Mouse (Mus musculus) gastrocnemius, adult 18-20 months (tissue): ENCODE results near the gene Ankrd54. TPM values are rescaled to one million over a fixed set of nuclear protein-coding genes. Genes with fewer than 3 reads are reported as not detected.

Experiments
- DNase-seq: peaks from one replicate; pipeline ENCODE4 v3.0.0; 2021; ENCODE audit warnings: low spot score
- total RNA-seq, 2 experiments: library from RNA; stranded (reverse); gene quantifications; 2 replicates each; pipeline ENCODE4 v1.2.3; 2021

Gene Ankrd54
- total RNA-seq, 2 experiments from 2014 or later: 4.1 to 4.5 TPM

DNA sequence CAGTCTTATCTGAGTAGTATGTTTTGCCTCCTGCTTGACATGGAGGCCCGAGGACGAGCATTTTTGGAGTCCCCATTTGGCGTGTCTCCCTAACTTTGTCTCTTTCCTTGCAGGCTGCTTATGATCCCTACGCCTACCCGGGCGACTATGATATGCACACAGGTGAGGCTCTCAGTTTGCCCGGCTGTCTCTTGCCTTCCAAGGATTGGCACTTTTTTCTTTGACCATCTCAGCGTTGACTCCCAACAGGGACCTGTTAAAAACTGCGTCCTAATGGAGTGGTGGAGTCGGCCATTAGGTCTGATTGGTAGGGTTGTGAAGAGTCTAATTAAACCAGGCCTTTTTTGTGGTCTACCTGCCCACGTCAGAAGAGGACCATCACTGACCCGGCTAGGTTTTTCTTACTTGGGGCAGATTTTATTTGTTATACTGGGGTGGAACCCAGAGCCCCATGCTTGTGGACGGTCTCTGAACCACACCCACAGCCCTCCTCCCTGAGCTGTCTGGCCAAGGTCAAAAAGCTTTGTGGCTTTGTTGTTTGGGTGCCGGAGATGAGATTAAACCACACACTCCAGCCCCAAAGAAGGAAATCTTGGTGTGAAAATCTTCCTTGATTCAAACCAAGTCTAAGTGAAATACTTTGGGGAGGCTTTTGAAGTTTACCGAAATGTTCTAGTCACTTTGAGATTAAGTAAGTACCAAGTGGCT lies 13.1 kb upstream of the Ankrd54 start:
- no peak for DNase-seq

DNA sequence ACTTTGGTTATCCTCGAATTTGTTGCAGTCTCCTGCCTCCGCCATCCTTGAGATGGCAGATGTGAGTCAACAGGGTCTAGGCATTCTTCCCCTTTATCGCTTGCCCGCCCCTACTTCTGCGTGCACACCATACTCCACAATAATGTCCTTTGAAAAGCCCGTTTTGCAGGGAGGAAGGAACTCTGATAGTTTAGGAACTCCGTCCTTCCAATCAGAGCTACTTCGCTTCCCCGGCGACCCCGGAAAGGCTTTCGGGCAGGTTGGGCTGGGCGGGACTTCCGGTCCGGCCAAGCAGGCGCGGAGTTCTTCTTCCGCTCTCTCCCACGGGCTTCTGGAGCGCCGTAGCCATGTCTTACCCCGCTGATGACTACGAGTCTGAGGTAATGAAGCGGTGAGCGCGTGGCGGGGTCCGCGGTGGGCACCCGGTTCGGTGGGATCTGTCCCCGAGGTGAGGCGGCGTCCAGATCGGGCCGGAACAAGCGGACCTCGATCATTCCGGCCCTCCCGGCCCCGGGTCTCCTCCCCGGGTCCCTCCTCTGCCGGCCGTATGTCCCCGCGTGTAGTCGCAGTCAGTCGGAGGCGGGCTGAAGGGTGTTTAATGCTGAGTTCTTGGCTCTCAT lies 12.3 kb upstream of the Ankrd54 start, which contains the start of gene Eif3l:
Gene Eif3l, plus strand, starts transcription at position 267 of the 620 bp plus-strand sequence.
- DNase-seq: peak; percentile 90

DNA sequence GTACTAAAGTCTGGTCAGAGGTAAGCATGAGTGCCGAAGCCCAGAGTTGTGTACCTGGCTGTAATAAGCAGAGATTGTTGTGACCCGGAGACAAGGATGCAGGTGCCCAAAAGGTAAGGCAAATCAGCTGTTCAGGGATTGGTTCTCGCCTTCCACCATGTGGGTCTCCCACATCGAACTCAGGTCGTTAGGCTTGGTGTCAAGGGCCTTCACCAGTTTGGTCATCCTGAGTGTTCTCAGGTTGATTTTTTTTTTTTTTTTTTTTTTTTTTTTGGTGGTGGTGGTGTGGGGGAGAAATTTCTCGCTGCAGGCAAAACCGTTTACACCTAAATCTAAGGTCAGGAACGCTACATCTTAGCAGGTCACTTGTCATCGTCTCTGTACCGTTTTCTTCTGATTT lies 11.8 kb upstream of the Ankrd54 start:
- no peak for DNase-seq

DNA sequence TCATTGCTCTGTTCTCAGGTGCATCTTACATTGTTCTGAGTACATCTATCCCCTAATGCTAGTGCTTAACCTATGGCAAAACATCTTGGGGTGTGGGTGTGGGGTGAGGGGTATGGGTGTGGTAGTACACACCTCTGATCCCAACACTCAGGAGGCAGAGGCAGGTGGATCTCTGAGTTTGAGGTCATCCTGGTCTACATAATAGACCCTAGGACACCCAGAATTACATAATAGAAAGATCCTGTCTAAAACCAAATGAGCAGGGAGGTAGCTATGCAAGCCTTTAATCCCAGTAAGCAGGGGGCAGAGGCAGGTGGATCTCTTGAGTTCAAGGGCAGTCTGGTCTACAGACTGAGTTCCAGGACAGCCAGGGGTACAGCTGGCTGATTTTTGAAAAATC lies 11.1 kb upstream of the Ankrd54 start:
- DNase-seq: no peak

DNA sequence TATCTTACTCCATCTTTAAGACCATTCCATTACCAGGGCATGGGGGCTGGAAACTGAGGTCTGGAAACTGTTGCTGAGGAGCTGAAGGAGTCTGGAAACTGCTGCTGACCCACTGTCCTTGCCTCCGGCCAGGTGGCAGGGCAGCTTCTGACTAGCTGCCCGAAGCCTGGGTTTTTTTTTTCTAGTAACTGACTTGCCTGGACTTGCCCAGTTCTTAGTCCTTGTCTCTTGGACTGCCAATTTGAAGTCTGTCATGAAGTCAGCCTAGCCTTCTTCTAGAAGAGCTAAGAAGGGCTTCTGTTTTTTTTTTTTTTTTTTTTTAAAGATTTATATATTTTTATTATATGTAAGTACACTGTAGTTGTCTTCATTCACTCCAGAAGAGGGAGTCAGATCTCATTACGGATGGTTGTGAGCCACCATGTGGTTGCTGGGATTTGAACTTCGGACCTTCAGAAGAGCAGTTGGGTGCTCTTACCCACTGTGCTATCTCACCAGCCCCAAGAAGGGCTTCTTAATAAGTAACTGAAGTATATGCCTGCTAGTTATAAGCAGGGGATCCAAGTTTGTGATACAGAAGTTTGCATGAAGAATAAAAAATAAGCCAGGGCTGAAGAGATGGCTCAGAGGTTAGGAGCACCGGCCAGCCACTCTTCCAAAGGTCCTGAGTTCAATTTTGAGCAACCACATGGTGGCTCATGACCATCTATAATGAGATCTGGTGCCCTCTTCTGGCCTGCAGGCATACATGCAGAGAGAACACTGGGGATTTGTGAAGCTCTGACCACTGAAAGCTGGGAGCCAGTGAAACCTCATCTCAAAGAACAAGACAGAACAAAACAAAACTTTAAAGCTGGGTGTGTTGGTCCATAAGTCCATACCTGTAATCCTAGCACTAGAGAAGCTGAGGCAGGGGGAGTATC lies 8.7 kb upstream of the Ankrd54 start:
- peak; percentile 44 for DNase-seq

DNA sequence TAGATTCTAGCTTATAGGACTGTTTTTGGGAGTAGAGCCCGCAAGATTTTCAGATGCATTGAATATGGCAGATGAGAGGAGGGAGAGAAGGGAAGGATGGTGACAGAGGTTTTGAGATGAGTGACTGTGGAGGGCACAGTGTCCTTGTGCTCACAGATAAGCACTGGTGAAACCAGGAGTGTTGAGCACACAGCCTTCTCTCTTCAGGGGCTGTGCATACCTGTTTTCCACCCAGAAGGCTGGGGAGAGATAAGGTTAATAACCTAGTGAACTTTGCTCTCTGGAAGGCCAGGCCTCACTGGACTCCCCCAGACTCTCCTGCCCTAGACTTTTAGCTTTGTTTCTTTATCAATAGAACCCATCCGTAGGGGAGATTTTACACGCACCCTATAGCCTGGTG lies 5.7 kb upstream of the Ankrd54 start:
- DNase-seq: no peak

DNA sequence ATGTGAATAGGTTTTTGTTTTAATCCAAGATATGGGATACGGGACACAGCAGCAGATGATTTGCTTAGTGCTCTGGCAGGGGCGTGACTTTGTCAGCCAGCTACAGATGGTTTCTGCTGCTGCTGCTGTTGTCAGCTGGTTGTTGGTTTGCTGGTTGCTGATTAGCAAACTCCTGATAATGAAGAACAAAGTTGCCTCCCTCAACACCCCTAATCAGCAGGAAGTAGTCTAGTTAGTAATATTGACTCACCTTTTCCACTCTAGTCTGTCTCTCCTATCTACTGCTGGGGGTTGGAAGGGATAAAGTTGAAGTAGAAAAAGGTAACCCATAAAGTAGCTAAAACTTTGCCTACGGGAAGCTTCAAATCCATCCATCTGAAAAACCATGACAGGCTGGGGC lies 4.9 kb upstream of the Ankrd54 start:
- DNase-seq: no peak

DNA sequence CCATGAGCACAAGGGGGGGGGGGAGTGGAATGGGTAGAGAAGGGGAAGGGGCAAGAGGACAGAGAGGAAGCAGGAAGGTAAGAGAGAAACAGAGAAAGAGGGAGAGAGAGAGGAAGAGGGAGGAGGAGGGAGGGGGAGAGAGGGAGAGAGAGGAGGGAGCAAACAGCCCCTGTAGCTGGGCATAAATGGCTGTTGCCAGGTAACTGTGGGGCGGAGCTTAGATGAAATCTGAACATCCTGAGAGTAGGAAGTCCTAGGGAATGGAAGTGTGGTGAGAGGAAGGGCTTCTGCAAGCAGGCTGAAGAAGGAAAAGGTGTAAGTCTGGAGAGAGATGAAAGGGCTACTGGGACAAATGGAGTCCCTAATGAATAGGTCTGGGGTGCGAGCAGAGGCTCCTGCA lies 3.6 kb upstream of the Ankrd54 start:
- DNase-seq: no peak

DNA sequence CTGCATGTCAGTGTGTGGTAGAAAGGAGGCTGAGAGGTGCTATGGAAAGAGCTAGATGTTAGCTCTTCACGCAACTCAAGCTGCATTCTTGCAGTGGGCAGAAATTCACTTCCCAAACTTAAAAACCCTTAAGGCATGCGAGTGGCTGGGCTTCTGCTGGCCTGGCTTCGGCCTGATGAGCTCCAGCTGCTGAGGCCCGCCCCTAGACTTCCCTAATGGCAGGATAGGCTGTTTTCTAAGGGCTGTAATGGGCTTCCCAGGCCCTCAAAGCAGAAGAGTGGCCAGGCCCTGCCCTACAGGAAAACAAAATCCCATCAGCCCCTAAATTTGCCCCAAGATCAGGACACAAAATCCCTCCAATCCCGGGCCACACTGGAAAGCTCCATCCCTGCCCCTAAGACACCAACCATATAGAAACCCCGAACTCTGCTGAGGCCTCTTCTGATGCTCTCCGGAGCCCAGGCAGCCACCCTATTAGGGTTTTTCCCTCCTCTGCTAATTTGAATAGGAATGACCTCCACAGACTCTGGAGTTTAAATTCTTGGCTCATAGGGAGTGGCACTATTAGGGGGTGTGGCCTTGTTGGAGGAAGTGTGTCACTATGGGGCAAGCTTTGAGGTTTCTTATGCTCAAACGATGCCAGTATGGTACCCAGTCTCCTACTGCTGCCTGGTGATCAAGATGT lies 2.5 kb upstream of the Ankrd54 start:
- DNase-seq: no peak

DNA sequence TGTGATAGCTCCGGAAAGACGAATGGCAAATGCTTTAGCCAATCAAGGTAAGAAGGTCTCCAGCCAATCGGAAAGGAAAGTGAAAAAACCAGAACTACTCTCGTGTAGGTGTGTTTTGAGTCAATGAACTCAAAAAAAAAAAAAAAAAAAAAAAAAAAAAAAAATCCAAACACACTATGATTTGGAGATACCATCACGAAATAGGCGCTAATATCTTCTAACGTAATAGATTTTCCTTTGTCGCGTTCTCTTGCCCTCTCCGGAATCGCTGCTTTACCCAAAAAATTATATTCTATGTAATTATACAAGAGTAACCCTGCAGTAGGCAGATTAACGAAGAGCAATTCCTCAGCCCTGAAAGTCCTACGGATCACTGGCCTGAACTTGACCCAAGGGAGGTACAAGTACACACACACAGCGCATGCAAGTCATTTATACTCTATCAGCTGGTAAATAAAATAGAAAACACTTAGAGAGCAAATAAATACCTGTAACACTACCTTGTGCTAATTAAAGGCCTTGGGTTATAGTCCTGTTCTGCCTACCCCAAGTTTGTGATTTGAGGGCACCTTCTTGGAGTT lies 557 bp upstream of the Ankrd54 start:
- no peak for DNase-seq

DNA sequence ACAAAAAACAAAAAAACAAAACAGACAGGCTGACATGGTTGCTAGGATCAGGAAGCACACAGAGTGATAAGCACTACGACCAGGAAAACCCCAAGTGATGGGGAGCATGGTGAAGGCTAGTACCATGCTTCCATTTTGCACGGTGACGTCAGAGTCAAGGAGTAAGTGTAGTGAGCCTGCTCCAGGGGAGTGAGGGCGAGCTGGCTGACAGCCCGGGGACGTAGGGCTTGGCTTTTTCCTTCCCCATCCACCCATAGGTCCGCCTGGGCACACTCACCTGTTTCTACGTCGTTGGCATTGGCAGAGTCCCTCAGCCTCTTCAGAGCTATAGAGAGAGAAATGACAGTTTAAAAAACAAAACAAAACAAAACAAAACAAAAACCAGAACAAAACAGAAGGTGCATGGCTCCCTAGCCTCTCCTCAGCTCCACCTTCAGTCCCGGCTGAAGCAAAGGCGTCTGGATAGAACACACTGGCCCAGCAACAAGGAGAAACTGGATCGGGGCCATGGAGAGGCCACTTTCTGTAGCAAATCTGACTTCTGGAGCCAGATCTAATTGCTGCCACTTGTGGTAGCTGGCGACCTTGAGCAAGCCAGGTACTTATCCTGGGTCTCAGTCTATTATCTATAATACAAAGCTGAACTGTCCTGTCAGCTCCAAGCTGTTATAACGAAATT lies 1.7 kb downstream of the Ankrd54 start:
- DNase-seq: no peak

DNA sequence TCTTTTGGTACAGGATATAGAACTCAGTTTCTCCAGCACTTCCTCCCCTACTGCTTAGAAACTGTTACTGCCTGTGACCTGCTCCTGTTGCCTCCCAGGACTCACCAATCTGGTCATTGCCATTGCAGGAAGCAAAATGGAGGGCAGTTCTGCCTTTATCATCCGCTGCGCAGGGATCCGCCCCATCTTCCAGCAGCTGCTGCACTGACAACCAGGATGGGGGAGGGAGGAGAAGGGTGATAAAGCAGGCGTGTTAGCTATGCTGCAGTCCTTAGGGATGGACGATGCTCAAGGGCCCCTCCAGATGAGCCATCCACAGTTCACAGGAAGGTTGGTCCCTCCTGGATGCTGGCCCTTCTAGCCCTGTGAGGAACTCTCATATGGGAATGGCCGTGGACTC lies 4.8 kb downstream of the Ankrd54 start:
- DNase-seq: no peak

DNA sequence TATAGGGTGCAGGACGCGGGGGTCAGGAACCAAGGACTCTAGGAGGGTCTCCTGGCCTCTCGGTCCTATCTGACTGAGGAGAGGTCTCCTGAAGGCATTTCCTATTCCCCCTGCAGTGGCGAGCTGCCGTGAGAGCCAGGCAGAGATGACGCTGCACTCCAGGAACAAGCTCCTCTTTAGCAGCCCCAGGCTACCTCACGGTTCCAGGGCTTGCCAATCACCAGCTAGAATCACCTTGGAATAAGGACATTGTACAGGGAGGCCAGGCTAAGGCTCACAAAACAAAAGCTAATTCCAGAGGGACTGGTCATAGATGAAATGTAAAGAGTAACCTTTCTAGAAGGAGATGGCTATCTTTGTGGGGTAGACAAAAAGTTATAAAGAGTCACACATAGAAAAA lies 6.1 kb downstream of the Ankrd54 start:
- DNase-seq: no peak

DNA sequence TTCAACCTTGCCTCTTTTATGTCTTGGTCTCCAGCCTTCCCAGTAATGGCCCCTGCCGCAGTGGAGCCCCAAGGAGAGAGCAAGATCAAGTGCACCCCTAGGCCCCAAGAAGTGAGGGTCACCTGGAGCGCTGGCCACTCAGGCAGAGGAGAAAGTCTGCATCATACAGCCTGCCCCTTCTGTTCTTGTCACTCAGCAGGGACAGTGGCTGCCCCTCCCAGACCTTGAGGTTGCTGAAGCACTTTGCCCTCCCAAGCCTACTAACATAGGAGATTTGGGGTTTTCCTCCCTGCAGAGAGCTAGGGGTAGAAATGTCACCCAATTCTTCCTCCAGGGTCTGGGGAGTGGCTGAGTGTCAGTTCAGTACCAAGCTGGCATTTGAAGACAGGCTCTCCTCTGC lies 10.3 kb downstream of the Ankrd54 start:
- no peak for DNase-seq

DNA sequence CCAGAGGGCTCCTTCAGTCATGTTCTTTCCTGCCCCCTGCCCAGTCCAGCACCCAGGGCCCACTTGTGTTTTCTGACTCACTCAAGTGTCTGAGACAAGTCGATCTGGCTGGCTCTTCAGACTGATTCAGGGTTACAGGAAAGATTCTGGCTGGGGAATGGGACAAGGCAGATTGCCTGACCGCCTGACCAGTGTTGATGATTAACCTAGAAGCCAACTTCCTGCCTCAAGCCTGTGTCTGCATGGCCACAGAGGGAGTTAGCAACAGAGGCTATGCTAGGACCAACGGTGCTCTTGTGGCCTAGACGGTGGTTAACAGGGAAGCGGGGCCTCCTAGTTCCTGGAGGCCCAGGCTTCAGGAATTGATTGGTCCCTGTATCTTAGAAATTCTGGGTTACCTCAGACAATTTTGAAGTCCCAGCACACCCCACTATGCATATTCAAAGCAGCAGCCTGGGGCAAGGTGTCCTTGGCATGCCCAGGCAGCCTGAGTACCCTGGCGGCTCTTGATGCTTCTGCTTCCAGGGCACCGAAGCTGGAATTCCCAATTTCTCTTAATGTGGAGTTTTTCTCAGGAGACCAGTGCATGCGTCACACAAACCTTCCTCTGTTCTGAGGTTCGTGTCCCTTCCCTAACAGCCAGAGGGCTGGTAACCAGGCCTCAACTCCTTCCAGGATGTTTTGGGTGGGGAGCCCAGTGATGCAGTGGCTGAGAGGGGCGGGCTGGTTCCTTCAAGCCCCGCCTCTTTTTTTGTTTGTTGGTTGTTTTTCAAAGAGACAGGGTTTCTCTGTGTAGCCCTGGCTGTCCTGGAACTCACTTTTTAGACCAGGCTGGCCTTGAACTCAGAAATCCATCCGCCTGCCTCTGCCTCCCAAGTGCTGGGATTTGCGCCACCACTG lies 11.0 kb downstream of the Ankrd54 start:
- peak; percentile 21 for DNase-seq

DNA sequence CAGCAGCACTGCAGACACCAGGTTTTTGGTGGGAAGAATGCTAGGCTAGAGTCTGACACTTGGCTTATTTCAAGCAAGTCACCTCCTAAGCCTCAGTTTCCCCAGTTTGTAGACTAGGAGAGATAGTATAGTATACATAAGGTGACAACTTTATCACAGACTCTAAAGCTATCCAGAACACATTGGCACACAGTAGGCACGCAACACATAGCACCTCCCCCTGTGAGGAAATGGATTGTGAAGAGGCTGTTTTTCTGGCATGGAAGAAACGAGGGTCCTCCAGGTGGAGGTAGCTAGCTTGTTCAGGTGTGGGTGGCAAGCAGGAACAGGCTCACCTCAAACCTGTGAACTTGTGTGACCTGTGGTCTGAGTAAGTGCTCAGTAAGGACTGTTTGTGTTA lies 11.7 kb downstream of the Ankrd54 start:
- no peak for DNase-seq

DNA sequence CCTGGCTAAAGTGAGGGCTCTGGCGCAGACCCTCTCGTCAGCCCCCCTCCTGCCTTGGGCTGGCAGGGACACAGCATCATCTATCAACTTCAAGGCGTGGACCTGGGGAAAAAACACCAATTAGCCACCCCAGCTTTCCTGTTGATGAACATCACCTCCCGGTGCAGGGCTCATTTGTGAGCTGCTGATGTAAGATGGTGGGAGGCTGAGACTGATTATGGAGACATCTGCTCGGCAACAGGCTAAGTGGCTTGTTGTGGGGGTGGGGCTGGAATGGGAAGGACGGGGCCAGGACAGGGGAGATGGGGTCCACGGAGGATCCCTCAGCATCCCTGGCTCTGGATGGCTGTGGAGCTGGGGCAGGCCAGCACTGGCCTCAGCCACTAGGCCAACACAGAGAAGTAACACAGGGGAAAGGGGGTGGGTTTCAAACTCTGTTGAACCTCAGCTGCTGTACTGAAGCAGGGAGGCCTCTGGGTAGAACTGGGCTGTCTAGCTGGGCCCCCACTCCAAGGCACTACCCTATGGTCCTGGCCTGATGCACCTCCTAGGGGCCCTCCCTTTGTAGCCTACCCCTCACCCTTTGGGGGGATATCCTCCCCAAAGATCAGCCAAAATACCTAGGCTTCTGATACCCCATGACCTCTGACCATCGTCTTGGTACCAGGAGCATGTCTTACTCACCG lies 12.4 kb downstream of the Ankrd54 start:
- no peak for DNase-seq

DNA sequence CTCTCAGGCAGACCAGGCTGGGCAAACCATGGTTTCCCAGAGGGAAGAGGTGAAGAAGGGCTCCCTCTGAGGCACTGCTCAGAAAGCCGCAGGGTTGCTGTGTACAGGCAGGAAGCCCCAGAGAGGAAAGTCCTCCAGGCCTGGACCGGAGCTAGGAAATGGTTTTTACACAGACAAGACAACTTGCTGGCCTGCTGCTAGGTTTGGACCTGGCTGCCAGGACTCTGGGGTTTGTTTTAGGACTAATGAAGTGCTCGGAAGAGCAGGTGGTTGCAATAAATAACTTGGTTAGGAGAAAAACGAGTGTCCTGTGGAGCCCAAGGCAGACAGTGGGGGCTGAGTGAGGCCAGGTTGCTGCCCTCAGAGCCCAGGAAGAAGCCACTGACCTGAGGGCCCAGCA lies 14.5 kb downstream of the Ankrd54 start:
- DNase-seq: no peak

DNA sequence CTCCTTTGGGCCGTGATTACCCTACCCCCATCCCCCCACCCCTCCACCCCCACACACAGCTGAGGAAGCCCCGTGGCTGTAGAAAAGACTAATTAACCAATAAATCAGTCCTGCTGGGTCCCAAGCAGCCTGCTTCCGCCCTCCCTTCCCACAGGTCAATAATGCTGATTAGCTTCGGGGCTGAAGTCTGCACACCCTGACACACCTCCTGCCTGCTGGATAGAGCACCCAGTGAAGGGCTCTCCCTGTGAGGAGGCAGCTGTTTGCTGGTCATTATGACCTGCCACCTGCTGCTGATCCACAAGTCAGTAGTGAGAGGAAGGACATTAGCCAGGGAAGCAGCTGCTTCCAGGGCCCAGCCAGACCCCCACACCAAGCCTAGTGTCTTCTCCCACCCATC lies 17.9 kb downstream of the Ankrd54 start:
- DNase-seq: no peak
